Mouse (Mus musculus) cerebellum, adult 2 months (tissue): ENCODE data around the gene Orai2.

Source experiments
- CTCF ChIP-seq: fragments of 200-500 bp; IDR thresholded peaks from 2 replicates; pipeline ENCODE4 v1.5.1; 2011; ENCODE audit warnings: low read depth, mild to moderate bottlenecking, control low read depth, low read length, moderate library complexity, borderline replicate concordance; ENCODE audit not compliant: insufficient read depth
- POLR2A ChIP-seq: fragments of 200-500 bp; IDR thresholded peaks from 2 replicates; pipeline ENCODE4 v1.6.1; 2011; ENCODE audit warnings: low read length, control low read depth, borderline replicate concordance; ENCODE audit not compliant: insufficient read depth

DNA sequence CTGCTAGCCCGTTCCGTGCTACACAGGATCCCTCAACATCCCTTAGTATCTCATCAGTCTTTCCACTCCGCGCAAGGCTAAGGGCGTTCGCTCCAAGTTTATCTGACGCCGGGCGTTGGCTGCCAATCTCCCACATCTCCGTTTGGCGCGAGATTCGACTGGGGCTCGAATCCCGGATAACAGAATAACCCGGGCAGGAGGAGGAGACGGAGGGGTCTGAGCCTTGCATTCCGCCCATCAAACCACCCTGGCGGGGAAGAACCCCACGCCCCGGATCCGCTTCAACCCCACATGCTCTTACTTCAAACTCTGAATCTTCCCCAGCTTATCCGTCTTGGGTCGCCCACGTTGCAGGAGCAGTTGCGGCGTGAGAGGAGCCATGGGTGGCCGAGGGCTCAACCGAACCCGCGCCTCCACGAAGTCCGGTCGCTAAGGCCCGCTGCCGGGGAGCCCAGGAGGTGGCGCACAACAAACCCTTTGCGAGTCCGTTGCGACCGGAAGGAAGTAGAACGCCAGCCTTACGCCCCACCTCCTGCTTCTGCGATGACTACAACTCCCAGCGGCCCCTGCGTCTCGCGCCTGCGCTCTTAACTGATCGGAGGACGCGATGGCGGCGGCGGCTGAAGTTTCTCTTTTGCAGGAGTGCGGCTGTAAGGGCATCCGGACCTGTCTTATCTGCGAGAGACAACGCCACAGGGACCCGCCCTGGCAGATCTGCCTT is 34.8 kb downstream of the Orai2 start, which contains the start of the genes Lrwd1 and Alkbh4:
- TF ChIP-seq CTCF = peak; percentile 62; the same call in 1 of the 2 replicates
- TF ChIP-seq POLR2A = peak; percentile 55
